Mouse (Mus musculus) cerebellum, adult 8-10 months (tissue): ENCODE measurements around the gene 4930404H24Rik.

ENCODE experiments used
- DNase-seq: peaks from one replicate; pipeline ENCODE4 v3.0.0; 2022

4930404H24Rik gene

GRCm38 (mm10) chr2:153542936-153543668 is 50.5 kb downstream of the 4930404H24Rik start:
- no peak for DNase-seq
